Mouse (Mus musculus): ENCODE results near the gene Morn1. TPM values are rescaled to one million over a fixed set of nuclear protein-coding genes. Genes with fewer than 3 reads are reported as not detected.

The Morn1 gene
- total and polyA plus RNA-seq, 3 experiments: 3.8 to 8.7 (median 4.0) TPM

- TF ChIP-seq USF1 (IDR thresholded peaks at IDR 0.05; ENCODE audit: low read depth, low read length) (no peak), SIN3A (IDR thresholded peaks at IDR 0.05; ENCODE audit: low read length) (no peak), TBP (conservative IDR thresholded peaks at IDR 0.05; ENCODE audit: low read depth, low read length) (no peak), HCFC1 (IDR thresholded peaks at IDR 0.05; ENCODE audit: low read depth, low read length) (no peak), MEF2A (IDR thresholded peaks at IDR 0.05; ENCODE audit: borderline replicate concordance, low read depth, low read length) (no peak)
- H3K4me3 ChIP-seq (replicated peaks in 1 of 3; ENCODE audit: low read depth in 2 of 3, low read length in 2 of 3, poor library complexity in 1 of 3): no peak overlapping the region
- H3K27ac ChIP-seq (ENCODE audit: insufficient read depth, low read depth): no peak overlapping the region
- dilution Hi-C loops (cut with MboI; ENCODE audit: extremely low pct_ligation_motif_present, extremely low pct_unique_long_range_greater_than_20kb, low sequenced_read_pairs) (no loop called here), in situ Hi-C loops (cut with MboI; ENCODE audit: low pct_ligation_motif_present, low pct_unique_long_range_greater_than_20kb, low sequenced_read_pairs) (no loop called here)
- no peak for DNase-seq (ENCODE audit: extremely low read depth)
- H3K4me1 ChIP-seq (ENCODE audit: control insufficient read depth in 1 of 2, insufficient read depth in 2 of 2): peaks cover 0 to 18% of the 10 kb centered on the region in 2 experiments; a peak in 2 of 4 replicates
- H3K4me2 ChIP-seq (ENCODE audit: insufficient read depth, low read depth, poor library complexity, severe bottlenecking): no peak overlapping the region
- H3K79me2 ChIP-seq (replicated peaks; ENCODE audit: control insufficient read depth, extremely low read depth, insufficient read depth, poor library complexity, severe bottlenecking): 0 out of 2 replicates have a peak, but pooled peaks cover 3% of the 10 kb centered on the region
- no peaks in the 10 kb centered on the region for H3K27me3 ChIP-seq (replicated peaks)
- peaks cover 59 to 68% of the 10 kb centered on the region in 2 experiments for H3K36me3 ChIP-seq (replicated peaks in 1 of 2; ENCODE audit: control insufficient read depth in 1 of 2, insufficient read depth in 1 of 2, low read length in 1 of 2)
- no peaks in the 10 kb centered on the region for H3K9me3 ChIP-seq (replicated peaks; ENCODE audit: low read length)
- H3K9ac ChIP-seq (ENCODE audit: insufficient read depth, low read depth): no peak overlapping the region
Measured at GRCm38 (mm10) chr4:155070199-155070598, 16.2 kb upstream of the Morn1 start.

- Histone ChIP-seq H3K9me3 (replicated peaks; ENCODE audit: low read length) (no peaks in the 10 kb centered on the region), H3K4me2 (ENCODE audit: insufficient read depth, low read depth, poor library complexity, severe bottlenecking) (no peak overlapping the region), H3K9ac (ENCODE audit: insufficient read depth, low read depth) (no peak overlapping the region), H3K27ac (ENCODE audit: insufficient read depth, low read depth) (no peak overlapping the region), H3K36me3 (replicated peaks in 1 of 2; ENCODE audit: control insufficient read depth in 1 of 2, insufficient read depth in 1 of 2, low read length in 1 of 2) (peaks cover 67 to 75% of the 10 kb centered on the region in 2 experiments), H3K79me2 (replicated peaks; ENCODE audit: control insufficient read depth, extremely low read depth, insufficient read depth, poor library complexity, severe bottlenecking) (0 out of 2 replicates have a peak, but pooled peaks cover 5% of the 10 kb centered on the region), H3K27me3 (replicated peaks) (no peaks in the 10 kb centered on the region), H3K4me3 (replicated peaks in 1 of 3; ENCODE audit: low read depth in 2 of 3, low read length in 2 of 3, poor library complexity in 1 of 3) (no peak overlapping the region), H3K4me1 (ENCODE audit: control insufficient read depth in 1 of 2, insufficient read depth in 2 of 2) (peaks cover 0 to 18% of the 10 kb centered on the region in 2 experiments; a peak in 2 of 4 replicates)
- no peak for TF ChIP-seq USF1 (IDR thresholded peaks at IDR 0.05; ENCODE audit: low read depth, low read length)
- TF ChIP-seq TBP (conservative IDR thresholded peaks at IDR 0.05; ENCODE audit: low read depth, low read length): no peak
- TF ChIP-seq MXI1 (IDR thresholded peaks at IDR 0.05; ENCODE audit: low read depth, low read length): no peak
- no peak for TF ChIP-seq JUND (conservative IDR thresholded peaks at IDR 0.05; ENCODE audit: low read depth, low read length)
- TF ChIP-seq ELF1 (IDR thresholded peaks at IDR 0.05; ENCODE audit: low read depth, low read length): no peak
- TF ChIP-seq ZNF384 (IDR thresholded peaks at IDR 0.05; ENCODE audit: low read depth, low read length): no peak
- no peak for TF ChIP-seq KAT2A (IDR thresholded peaks at IDR 0.05; ENCODE audit: insufficient replicate concordance, low read length)
- no peak for TF ChIP-seq RAD21 (IDR thresholded peaks at IDR 0.05; ENCODE audit: low read depth, low read length)
- TF ChIP-seq MAFK (IDR thresholded peaks at IDR 0.05; ENCODE audit: insufficient replicate concordance, low read length): no peak
- TF ChIP-seq MAX (IDR thresholded peaks at IDR 0.05; ENCODE audit: low read length): no peak
- TF ChIP-seq MYC (IDR thresholded peaks at IDR 0.05; ENCODE audit: low read depth, low read length): no peak
- no peak for TF ChIP-seq UBTF (IDR thresholded peaks at IDR 0.05; ENCODE audit: low read depth, low read length)
- no peak for TF ChIP-seq ZC3H11A (IDR thresholded peaks at IDR 0.05; ENCODE audit: low read depth, low read length)
- TF ChIP-seq RCOR1 (conservative IDR thresholded peaks at IDR 0.05; ENCODE audit: low read depth, low read length): no peak
- TF ChIP-seq CTCF (conservative IDR thresholded peaks at IDR 0.05 in 1 of 2, IDR thresholded peaks at IDR 0.05 in 1 of 2; ENCODE audit: low read depth in 2 of 2, low read length in 2 of 2): no peak
- dilution Hi-C loops (cut with MboI; ENCODE audit: extremely low pct_ligation_motif_present, extremely low pct_unique_long_range_greater_than_20kb, low sequenced_read_pairs) (no loop called here), in situ Hi-C loops (cut with MboI; ENCODE audit: low pct_ligation_motif_present, low pct_unique_long_range_greater_than_20kb, low sequenced_read_pairs) (no loop called here)
- DNase-seq (ENCODE audit: extremely low read depth): no peak
Measured at GRCm38 (mm10) chr4:155070921-155071320, 15.5 kb upstream of the Morn1 start.

Data from CH12.LX (cell line).